Mouse (Mus musculus) spleen, postnatal 10 days (tissue): ENCODE data around the gene Cep131.

ENCODE experiments used
- DNase-seq, 2 experiments: peaks; one replicate each; pipeline ENCODE4 v3.0.0; 2021 to 2022; ENCODE audit warnings: low spot score in 2 of 2

The Cep131 gene

GRCm38 (mm10) chr11:120026941-120027340, 59.7 kb downstream of the Cep131 start:
- DNase-seq: no peak

- no peak for DNase-seq
Measured at GRCm38 (mm10) chr11:120022841-120023240, 63.8 kb downstream of the Cep131 start.

- DNase-seq: no peak
Measured at GRCm38 (mm10) chr11:120022216-120022615, 64.4 kb downstream of the Cep131 start.

- DNase-seq: no peak
Measured at GRCm38 (mm10) chr11:120021367-120021766, 65.3 kb downstream of the Cep131 start.

GRCm38 (mm10) chr11:120019542-120020440, 66.8 kb downstream of the Cep131 start:
- DNase-seq: no peak

- DNase-seq: no peak
Measured at GRCm38 (mm10) chr11:120017011-120017410, 69.6 kb downstream of the Cep131 start.

GRCm38 (mm10) chr11:120014758-120015157, 71.9 kb downstream of the Cep131 start:
- no peak for DNase-seq
